Mouse (Mus musculus) layer of hippocampus, adult 18-20 months (tissue): ENCODE data around the gene Atp9a. TPM values are rescaled to one million over a fixed set of nuclear protein-coding genes. Genes with fewer than 3 reads are reported as not detected.

ENCODE experiments used
- DNase-seq, 2 experiments: peaks; one replicate each; pipeline ENCODE4 v3.0.0; 2022; ENCODE audit warnings: low spot score in 2 of 2
- total RNA-seq, 2 experiments: library from RNA; stranded (reverse); gene quantifications; 2 replicates each; pipeline ENCODE4 v1.2.3; 2021

Atp9a gene
- total RNA-seq, 2 experiments from 2014 or later: 366 to 370 TPM

GRCm38 (mm10) chr2:168608125-168608564 lies 134.1 kb downstream of the Atp9a start:
- DNase-seq: no peak

- no peak for DNase-seq
Observed at GRCm38 (mm10) chr2:168604655-168605070, 137.5 kb downstream of the Atp9a start.

- no peak for DNase-seq
Observed at GRCm38 (mm10) chr2:168602387-168602741, 139.8 kb downstream of the Atp9a start.

GRCm38 (mm10) chr2:168601491-168602386 lies 140.5 kb downstream of the Atp9a start, which contains the start of gene Nfatc2:
Gene Nfatc2, minus strand, starts transcription at chr2:168601657.
- peak; percentile 57 to 76 for DNase-seq

GRCm38 (mm10) chr2:168600750-168601490 lies 141.3 kb downstream of the Atp9a start:
- peak; percentile 19 to 57 for DNase-seq

GRCm38 (mm10) chr2:168595693-168596092 lies 146.5 kb downstream of the Atp9a start:
- no peak for DNase-seq

GRCm38 (mm10) chr2:168593676-168594075 lies 148.5 kb downstream of the Atp9a start:
- no peak for DNase-seq

- DNase-seq: no peak
Observed at GRCm38 (mm10) chr2:168593004-168593403, 149.2 kb downstream of the Atp9a start.

- no peak for DNase-seq
Observed at GRCm38 (mm10) chr2:168591076-168591475, 151.1 kb downstream of the Atp9a start.

- no peak for DNase-seq
Observed at GRCm38 (mm10) chr2:168590556-168590955, 151.7 kb downstream of the Atp9a start.

GRCm38 (mm10) chr2:168590168-168590551 lies 152.0 kb downstream of the Atp9a start:
- DNase-seq: no peak

GRCm38 (mm10) chr2:168589368-168590167 lies 152.6 kb downstream of the Atp9a start:
- no peak for DNase-seq

- DNase-seq: peak; percentile 12 to 27
Observed at GRCm38 (mm10) chr2:168588591-168589367, 153.4 kb downstream of the Atp9a start.

- no peak for DNase-seq
Observed at GRCm38 (mm10) chr2:168587159-168587558, 155.1 kb downstream of the Atp9a start.

GRCm38 (mm10) chr2:168586512-168586911 lies 155.7 kb downstream of the Atp9a start:
- no peak for DNase-seq

GRCm38 (mm10) chr2:168584857-168585256 lies 157.4 kb downstream of the Atp9a start:
- DNase-seq: no peak
